Mouse (Mus musculus) cerebellum, postnatal 4 days (tissue): Measurements from ENCODE around the gene Ttc34.
A peak's percentile ranks its signal among the peaks of the same experiment; 100 is the strongest.

Source experiments
- DNase-seq, 2 experiments: peaks; one replicate each; pipeline ENCODE4 v3.0.0; 2022; ENCODE audit warnings: low spot score in 2 of 2, mixed read lengths in 1 of 2

Ttc34 gene

GRCm38 (mm10) chr4:154857366-154858240 is 20.3 kb downstream of the Ttc34 start:
- no peak for DNase-seq

DNA sequence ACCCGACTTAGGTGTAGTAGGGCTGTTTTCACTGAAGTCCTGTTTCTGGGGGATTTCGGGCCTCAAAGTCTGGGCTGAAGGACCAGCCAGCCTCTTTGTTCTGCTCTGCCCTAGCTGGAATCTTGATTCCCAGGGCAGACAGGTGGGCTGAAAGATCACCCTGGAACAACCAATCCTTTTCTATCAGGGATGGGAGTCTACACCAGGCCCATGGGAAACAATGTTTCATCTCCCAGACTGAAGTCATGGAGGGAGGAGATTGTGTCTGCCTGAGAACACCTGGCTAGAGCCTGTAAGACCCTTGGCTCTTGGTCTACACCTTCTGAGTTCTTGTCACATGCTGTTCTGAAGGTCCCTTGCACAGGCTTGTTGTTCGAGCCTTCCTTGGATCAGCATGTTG is 21.3 kb downstream of the Ttc34 start:
- no peak for DNase-seq

- DNase-seq = no peak
Observed at GRCm38 (mm10) chr4:154861967-154862366, 24.7 kb downstream of the Ttc34 start.

DNA sequence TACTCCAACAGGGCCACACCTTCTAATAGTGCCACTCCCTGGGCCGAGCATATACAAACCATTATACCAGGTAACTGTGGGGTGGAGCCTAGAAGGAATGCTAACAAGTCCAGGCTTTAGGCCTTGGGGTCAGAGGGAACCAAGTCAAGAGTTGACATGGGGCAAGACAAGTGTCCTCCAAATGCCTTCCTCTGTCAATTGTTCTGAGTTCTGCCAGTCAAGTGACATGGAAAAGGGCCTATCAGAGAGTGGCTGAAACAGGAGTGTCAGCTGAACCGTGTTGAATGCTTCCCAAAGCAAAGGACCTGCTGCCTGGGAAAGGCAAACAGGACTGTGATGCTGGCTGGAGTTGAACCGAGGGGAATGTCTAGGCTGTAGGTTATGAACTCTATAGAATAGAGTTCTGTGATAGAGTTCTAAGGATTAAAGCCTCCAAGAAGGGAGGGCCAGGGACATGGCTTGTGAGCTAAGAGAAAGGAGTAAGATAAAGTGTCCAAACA is 26.2 kb downstream of the Ttc34 start:
- DNase-seq = no peak

GRCm38 (mm10) chr4:154864271-154864771 is 27.1 kb downstream of the Ttc34 start:
- peak; percentile 88 to 93 for DNase-seq

GRCm38 (mm10) chr4:154864961-154865760 is 27.9 kb downstream of the Ttc34 start:
- no peak for DNase-seq

- DNase-seq = no peak
Observed at GRCm38 (mm10) chr4:154866391-154866790, 29.1 kb downstream of the Ttc34 start.

DNA sequence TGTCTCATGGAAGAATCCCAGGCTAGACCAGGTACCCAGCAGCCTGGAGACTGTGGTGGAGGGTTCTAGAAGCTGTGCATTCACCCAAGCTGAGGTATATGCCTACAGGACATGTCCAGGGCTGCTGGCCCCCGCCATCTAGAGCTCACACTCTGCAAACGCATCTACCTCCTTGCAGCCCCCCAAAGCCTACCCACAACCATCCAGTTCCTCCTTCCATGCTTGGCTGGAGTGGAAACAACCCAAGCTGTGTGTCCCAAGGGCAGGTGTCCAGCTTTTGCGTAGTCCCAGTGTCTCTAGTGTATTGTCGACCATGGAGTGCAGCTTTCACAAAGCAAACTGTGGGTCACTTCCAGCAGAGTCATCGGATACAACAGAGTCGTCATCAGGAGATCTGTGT is 30.0 kb downstream of the Ttc34 start:
- DNase-seq = no peak

DNA sequence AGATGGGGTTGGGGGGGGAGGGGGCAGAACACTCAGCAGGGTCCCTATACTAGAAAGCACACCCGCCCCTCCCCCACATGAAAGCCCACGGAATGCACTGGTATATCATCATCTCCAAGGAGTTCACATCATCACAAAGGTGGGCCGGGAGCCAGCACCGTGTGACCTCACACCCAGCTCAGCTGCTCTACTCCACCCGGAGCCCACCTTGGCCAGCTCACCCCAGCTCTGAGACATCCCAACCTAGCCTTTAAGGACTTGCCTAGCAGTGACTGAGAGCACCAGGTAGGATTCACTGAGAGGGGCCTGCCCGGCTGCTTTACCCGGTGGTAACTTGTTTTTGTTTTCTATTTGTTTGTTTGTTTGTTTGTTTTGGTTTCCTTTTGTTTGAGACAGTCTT is 32.2 kb downstream of the Ttc34 start, which contains the start of gene Mmel1:
Gene Mmel1, plus strand, starts transcription at position 146 of the 400 bp plus-strand sequence.
- no peak for DNase-seq

DNA sequence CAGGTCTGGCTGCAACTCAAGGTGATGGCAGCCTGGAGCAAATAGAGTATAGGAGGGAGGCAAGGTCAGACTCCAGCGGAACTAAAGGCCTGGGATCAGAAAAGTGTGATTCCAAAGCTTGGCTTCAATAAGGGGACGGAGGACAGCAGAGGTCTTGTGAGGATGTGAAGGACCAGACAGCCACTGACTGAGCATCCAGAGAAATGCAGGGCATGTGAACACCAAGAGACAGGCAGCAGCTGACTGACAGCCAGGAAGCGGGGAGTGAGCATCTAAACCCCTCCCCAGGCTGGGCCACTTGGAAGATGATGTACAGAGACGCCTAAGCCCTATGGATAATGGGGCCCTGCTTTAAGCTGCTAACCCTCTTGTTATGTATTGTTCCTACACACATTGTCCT is 33.5 kb downstream of the Ttc34 start:
- DNase-seq = no peak

- DNase-seq = no peak
Observed at GRCm38 (mm10) chr4:154871757-154872251, 34.5 kb downstream of the Ttc34 start.

DNA sequence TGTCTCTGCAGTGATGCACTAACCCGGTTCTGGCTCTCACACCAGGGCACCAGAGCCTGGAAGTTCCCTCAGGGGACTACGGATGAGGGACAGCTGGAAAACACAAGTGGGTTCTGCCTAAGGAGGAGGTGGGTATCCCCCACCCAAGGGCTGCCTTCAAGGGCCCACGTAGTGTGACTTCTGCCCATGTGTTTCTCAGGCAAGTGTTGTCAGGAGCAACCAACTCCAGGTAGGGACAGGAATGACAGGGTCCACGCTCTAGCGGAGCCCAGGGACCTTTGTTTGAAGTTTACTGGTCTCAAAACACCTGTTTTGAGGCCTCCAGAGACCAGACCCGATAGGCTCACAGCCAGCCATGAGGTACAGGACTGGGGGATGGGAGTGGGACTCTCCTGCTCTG is 35.9 kb downstream of the Ttc34 start:
- DNase-seq = no peak

DNA sequence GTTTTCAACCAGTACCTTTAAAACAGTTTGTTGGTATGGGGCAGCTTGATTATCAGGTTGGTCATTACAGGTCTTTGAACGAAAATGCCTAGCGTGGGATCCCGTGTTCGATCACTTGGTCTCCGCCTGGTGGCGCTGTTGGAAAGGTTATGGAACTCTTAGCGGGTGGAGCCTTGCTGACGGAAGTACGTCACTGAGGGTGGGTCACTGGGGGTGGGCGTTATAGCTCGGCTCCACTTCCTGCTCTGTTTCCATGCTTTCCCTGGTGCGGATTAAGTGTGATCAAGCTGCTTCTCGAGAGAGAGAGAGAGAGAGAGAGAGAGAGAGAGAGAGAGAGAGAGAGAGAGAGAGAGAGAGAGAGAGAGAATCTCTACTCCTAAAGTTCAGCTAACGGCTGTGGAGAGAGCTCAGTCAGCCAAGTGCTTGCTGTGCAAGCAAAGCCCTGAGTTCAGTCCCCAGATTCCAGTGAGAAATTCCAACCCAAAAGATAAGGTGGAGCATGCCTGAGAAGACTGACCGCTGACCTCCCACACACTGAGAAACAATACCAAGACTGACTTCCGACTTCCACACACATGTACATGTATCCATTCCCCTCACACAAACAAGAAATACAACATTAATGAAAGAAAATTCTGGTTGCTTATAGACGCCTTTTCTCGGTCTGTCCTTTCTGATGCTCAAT is 40.7 kb downstream of the Ttc34 start:
- DNase-seq = peak; percentile 92 to 95

GRCm38 (mm10) chr4:154880730-154881129 is 43.5 kb downstream of the Ttc34 start:
- DNase-seq = no peak

- DNase-seq = no peak
Observed at GRCm38 (mm10) chr4:154882014-154882659, 44.9 kb downstream of the Ttc34 start.

GRCm38 (mm10) chr4:154885416-154885815 is 48.2 kb downstream of the Ttc34 start:
- no peak for DNase-seq

DNA sequence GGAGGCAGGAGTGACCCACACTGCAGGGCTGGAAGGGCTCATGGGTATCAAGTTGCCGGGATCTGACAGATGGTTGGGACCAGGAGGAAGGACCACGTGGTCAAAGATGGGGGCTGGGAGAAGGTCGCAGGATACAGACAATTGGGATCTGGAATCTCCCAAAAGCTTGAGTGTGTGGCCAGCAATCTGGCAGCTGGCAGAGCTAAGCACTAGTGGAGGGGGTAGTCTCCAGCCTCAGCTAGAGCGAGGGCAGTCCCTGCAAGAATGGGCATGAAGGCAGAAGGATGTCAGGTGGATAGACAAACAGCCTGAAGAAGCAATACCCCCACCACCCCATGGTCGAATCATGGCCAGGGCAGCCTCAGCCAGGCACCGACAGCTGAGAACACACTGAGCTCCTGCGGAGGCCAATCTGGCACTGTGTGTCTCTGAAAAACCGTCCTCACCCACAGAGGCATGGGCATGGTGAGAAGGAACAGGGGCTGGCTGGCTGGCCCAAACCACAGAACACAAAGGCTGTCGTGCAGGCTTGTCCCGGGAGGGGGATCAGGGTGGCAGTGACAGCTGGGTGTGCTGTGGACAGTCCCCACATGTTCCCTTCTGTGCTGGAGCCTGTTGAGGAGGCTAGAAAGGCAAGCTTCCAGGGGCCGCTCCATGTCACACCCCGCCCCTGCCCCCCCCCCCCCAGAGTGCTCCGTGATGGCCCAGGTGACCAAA is 49.8 kb downstream of the Ttc34 start:
- DNase-seq = peak in 1 of 2 experiments; percentile 52

GRCm38 (mm10) chr4:154887593-154888250 is 50.5 kb downstream of the Ttc34 start:
- no peak for DNase-seq

GRCm38 (mm10) chr4:154890887-154891286 is 53.6 kb downstream of the Ttc34 start:
- DNase-seq = no peak

GRCm38 (mm10) chr4:154895549-154895948 is 58.3 kb downstream of the Ttc34 start:
- DNase-seq = no peak
